Mouse (Mus musculus): ENCODE data around the gene Mrpl4. TPM values are rescaled to one million over a fixed set of nuclear protein-coding genes. Genes with fewer than 3 reads are reported as not detected.

Gene Mrpl4
- polyA plus RNA-seq (2015; fragmentation: Nextera tagmentation; extraction: Ambion mirVana), result 170 and 173 TPM in 2 replicates

DNA sequence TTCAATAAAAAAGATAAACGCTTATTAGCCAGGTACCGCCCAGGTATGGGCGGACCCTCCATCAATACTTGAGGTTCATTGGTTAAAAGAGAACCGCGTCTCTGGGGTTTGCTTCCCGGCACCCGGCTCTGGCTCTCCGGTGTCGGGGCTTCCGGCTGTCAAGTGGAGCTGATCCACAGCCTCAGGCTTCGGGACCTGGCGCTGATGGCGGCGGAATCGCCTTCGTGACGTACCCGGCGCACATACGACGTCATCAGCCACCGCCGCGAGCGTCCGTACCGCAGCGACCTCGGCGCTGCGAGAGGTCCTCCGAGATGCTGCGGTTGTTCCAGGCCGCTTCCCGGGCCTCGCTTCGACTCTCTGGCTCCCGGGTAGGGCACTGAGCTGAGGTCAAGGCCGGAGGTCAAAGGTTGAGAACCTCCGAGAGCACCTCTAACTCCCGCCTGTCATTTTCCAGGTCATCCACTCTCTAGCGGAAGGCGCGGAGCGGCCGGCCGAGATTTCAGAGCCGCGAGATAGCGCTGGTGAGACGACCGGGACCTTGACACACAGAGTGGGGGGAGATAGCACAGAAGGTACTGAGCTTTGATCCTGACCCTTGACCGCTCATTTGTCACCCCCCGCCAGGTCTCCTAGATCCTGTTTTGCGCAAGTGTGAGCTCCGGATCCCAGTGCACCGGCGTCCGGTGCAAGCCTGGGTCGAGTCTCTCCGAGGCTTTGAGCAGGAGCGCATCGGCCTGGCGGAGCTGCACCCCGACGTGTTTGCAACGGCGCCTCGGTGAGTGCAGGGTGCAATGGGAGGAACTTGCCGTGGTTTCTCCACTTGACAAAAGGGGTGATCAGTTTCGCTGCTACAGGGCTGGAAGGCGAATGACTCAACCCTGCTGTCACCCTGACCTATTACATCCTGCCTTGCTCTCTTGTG is at the start of gene Mrpl4:
Gene Mrpl4 (plus strand): TSS at position 112 of the 925 bp plus-strand sequence.
- Histone ChIP-seq H3K4me1 (ENCODE audit: control insufficient read depth, insufficient read depth, low read length) (peaks cover 5% of the 10 kb centered on the region; the same call in 1 of the 2 replicates), H3K9me3 (replicated peaks; ENCODE audit: control insufficient read depth, low read length) (no peaks in the 10 kb centered on the region), H3K27me3 (ENCODE audit: control insufficient read depth, insufficient read depth, low read length) (no peaks in the 10 kb centered on the region), H3K4me2 (ENCODE audit: low read depth, low read length) (peak within 1 kb of the TSS; percentile 77), H3K27ac (ENCODE audit: low read length) (peak within 1 kb of the TSS; percentile 77), H3K36me3 (ENCODE audit: control insufficient read depth, insufficient read depth) (peaks cover 22% of the 10 kb centered on the region), H3K4me3 (ENCODE audit: low read length) (peak within 1 kb of the TSS; percentile 82), H3K9ac (ENCODE audit: low read length) (peak within 1 kb of the TSS; percentile 87)
- under 1% methylated on average over 72 of the region's 72 CpGs for WGBS
- ATAC-seq (replicated peaks; ENCODE audit: extremely low read depth, insufficient read depth, low FRiP score), result peak; percentile 79

DNA sequence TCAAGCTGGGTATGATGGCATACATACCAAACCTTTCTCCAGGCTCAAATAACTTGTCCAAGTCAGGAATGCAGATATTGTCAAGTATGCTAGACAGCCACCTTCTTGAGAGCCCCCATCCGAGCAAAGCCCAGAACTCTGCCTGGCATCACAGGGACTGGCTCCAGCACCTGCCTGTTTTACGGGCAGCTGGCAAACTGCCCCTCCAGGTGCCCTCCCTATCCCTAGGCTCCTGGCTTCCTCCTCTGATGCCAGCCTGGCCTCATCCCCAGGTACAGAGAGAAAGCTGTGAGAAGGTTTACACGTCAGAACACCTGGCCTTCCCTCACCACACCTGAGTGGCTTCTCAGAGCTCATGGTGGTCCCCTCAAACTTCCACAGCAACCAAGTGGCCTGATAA is 45.5 kb upstream of the Mrpl4 start:
- Histone ChIP-seq H3K27me3 (ENCODE audit: control insufficient read depth, insufficient read depth, low read length) (no peaks in the 10 kb centered on the region), H3K27ac (ENCODE audit: low read length) (no peak overlapping the region), H3K36me3 (ENCODE audit: control insufficient read depth, insufficient read depth) (no peaks in the 10 kb centered on the region), H3K9ac (ENCODE audit: low read length) (no peak overlapping the region), H3K9me3 (replicated peaks; ENCODE audit: control insufficient read depth, low read length) (no peaks in the 10 kb centered on the region), H3K4me3 (ENCODE audit: low read length) (no peak overlapping the region), H3K4me1 (ENCODE audit: control insufficient read depth, insufficient read depth, low read length) (no peaks in the 10 kb centered on the region), H3K4me2 (ENCODE audit: low read depth, low read length) (no peak overlapping the region)
- 56% methylated on average over 3 of the region's 3 CpGs for WGBS
- no peak for ATAC-seq (replicated peaks; ENCODE audit: extremely low read depth, insufficient read depth, low FRiP score)

DNA sequence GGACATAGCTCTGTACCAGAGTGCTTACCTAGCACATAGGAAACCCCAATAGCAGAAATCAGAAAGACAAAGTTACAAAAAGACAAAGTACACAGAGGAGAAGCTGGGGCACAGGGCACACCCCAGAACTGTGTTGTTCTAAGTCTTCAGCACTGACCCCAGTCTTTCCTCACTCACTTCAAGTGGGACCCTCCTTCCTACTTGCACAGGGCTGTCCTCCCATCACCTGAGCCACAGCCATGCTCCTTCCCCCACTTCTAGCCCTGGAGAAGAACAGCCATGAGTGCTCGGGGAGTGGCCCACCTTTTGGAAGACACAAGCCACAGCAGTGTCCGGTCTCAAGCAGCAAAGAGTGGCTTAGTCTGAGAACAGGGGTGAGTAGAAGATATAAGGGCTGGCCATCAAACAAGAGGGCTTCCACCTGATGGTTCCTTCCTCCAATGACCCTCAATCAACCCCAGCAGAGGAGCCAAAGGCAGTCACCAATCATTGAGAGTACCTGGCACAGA is 43.1 kb upstream of the Mrpl4 start, which contains the start of gene Dnmt1:
Gene Dnmt1 (minus strand): TSS at position 459 of the 509 bp plus-strand sequence.
- no peak within 1 kb of the TSS for H3K4me2 ChIP-seq (ENCODE audit: low read depth, low read length)
- H3K4me3 ChIP-seq (ENCODE audit: low read length), result no peak within 1 kb of the TSS
- WGBS, result 89% methylated on average over 2 of the region's 2 CpGs
- no peak within 1 kb of the TSS for H3K9ac ChIP-seq (ENCODE audit: low read length)
- H3K27me3 ChIP-seq (ENCODE audit: control insufficient read depth, insufficient read depth, low read length), result no peaks in the 10 kb centered on the region
- no peaks in the 10 kb centered on the region for H3K9me3 ChIP-seq (replicated peaks; ENCODE audit: control insufficient read depth, low read length)
- H3K4me1 ChIP-seq (ENCODE audit: control insufficient read depth, insufficient read depth, low read length), result no peaks in the 10 kb centered on the region
- no peaks in the 10 kb centered on the region for H3K36me3 ChIP-seq (ENCODE audit: control insufficient read depth, insufficient read depth)
- H3K27ac ChIP-seq (ENCODE audit: low read length), result no peak within 1 kb of the TSS
- no peak for ATAC-seq (replicated peaks; ENCODE audit: extremely low read depth, insufficient read depth, low FRiP score)

DNA sequence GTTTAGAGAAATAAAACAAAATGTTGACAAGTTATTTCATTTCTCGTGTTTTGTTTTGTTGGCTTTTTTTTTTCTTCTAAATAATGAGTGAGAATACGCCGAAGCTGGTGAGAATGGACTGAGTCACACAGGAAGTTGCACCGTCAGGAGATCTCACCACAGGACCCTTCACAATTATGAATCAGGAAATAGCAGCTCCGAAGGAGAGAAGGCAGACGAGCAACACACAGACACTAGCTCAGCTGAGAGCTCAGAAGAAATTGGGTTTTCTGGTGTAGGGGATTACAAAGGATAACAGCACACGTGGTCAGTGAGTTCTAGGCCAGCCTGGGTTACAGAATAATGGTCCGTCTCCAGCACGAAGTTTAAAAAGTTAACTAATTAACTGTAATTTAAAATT is 41.0 kb upstream of the Mrpl4 start:
- Histone ChIP-seq H3K4me2 (ENCODE audit: low read depth, low read length) (no peak overlapping the region), H3K36me3 (ENCODE audit: control insufficient read depth, insufficient read depth) (0 out of 2 replicates have a peak, but pooled peaks cover 4% of the 10 kb centered on the region), H3K9me3 (replicated peaks; ENCODE audit: control insufficient read depth, low read length) (no peaks in the 10 kb centered on the region), H3K4me1 (ENCODE audit: control insufficient read depth, insufficient read depth, low read length) (no peaks in the 10 kb centered on the region), H3K27ac (ENCODE audit: low read length) (no peak overlapping the region), H3K27me3 (ENCODE audit: control insufficient read depth, insufficient read depth, low read length) (no peaks in the 10 kb centered on the region), H3K9ac (ENCODE audit: low read length) (no peak overlapping the region), H3K4me3 (ENCODE audit: low read length) (no peak overlapping the region)
- 55% methylated on average over 9 of the region's 9 CpGs for WGBS
- no peak for ATAC-seq (replicated peaks; ENCODE audit: extremely low read depth, insufficient read depth, low FRiP score)

DNA sequence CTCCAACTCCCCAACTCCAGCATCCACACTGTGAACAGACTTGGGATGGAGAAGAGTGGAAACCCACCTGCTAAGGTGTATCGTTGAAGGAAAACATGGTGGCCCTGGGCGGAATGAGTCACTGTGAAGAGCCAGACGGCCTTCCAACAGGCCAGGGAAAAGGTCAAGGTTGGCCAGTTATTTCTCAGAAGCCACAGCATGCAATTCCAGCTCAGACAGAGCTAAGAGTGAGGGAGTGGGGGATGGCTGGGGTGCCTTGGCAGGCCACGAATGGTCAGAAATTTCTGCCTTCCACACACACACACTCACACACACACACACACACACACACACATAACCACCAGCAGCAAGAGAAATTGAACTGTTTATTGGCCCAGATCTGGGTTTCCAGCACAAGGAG is 36.9 kb upstream of the Mrpl4 start:
- 83% methylated on average over 4 of the region's 4 CpGs for WGBS
- Histone ChIP-seq H3K4me2 (ENCODE audit: low read depth, low read length) (no peak overlapping the region), H3K4me1 (ENCODE audit: control insufficient read depth, insufficient read depth, low read length) (no peaks in the 10 kb centered on the region), H3K9ac (ENCODE audit: low read length) (no peak overlapping the region), H3K9me3 (replicated peaks; ENCODE audit: control insufficient read depth, low read length) (no peaks in the 10 kb centered on the region), H3K36me3 (ENCODE audit: control insufficient read depth, insufficient read depth) (peaks cover 25% of the 10 kb centered on the region), H3K4me3 (ENCODE audit: low read length) (no peak overlapping the region), H3K27me3 (ENCODE audit: control insufficient read depth, insufficient read depth, low read length) (no peaks in the 10 kb centered on the region), H3K27ac (ENCODE audit: low read length) (no peak overlapping the region)
- ATAC-seq (replicated peaks; ENCODE audit: extremely low read depth, insufficient read depth, low FRiP score), result no peak

DNA sequence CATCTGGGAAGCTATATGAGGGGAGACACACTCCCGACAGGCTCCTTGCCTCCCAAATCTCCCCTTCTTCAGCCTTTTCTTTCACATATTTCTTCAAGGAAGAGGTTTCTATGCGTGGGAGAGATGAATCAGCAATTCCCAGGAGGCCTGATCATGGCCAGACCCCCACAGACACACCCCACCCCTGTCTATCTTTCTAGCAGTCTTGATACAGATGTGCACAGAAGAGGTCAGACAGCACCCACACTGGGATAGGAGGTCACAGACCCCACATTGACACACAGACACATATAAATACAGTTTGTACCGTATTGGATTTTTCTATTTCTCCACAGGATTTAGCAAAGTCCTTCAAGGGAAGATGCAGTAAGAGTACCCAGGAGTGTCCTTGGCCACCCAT is 36.5 kb upstream of the Mrpl4 start:
- Histone ChIP-seq H3K36me3 (ENCODE audit: control insufficient read depth, insufficient read depth) (peaks cover 25% of the 10 kb centered on the region), H3K9ac (ENCODE audit: low read length) (no peak overlapping the region)

DNA sequence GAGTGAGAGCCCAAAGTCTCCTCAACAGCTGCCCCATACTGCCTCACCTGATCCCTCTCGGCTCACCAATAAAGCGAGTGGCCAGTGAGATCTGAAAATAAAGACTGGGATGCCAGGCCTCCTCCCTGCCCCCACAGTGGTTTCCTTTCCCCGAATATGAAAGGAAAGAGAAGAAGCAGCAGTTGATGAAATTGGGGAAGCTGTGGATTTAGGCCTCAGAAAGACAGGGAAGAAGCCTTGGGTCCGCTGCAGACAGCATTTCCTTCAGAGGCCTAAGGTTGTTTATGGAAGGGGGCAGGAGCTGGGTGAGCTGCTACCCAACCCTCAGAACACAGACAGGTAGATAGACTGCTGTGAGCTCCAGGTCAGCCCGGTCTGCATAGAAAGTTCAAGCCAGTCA is 35.8 kb upstream of the Mrpl4 start:
- WGBS, result 71% methylated on average over 5 of the region's 5 CpGs

More for the DNA sequence above, 36.5 kb upstream of the Mrpl4 start:
- Histone ChIP-seq H3K9me3 (replicated peaks; ENCODE audit: control insufficient read depth, low read length) (no peaks in the 10 kb centered on the region), H3K4me2 (ENCODE audit: low read depth, low read length) (no peak overlapping the region), H3K4me1 (ENCODE audit: control insufficient read depth, insufficient read depth, low read length) (no peaks in the 10 kb centered on the region), H3K4me3 (ENCODE audit: low read length) (no peak overlapping the region), H3K27ac (ENCODE audit: low read length) (no peak overlapping the region), H3K27me3 (ENCODE audit: control insufficient read depth, insufficient read depth, low read length) (no peaks in the 10 kb centered on the region)
- WGBS, result 82% methylated on average over 3 of the region's 3 CpGs
- ATAC-seq (replicated peaks; ENCODE audit: extremely low read depth, insufficient read depth, low FRiP score), result no peak

DNA sequence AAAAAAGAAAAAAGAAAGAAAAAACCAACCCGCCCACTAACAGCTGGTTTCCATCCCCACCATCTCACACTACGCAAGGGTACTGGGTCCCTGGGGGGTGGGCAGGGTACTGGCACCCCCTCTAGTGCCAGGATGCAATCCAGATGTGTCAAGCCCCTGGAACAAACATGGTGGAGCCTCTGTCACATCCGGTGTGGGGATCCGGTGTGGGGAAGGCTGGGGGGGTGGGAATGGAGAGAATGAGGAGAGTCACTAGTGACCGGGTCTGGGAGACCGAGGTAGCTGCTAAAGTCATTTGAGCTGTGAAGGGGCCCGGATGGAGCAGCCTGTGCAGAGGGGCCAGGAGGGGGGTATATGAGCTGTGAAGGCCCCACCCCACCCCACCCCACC is 30.8 kb upstream of the Mrpl4 start:
- Histone ChIP-seq H3K4me3 (ENCODE audit: low read length) (no peak overlapping the region), H3K4me1 (ENCODE audit: control insufficient read depth, insufficient read depth, low read length) (peaks cover 31% of the 10 kb centered on the region), H3K9me3 (replicated peaks; ENCODE audit: control insufficient read depth, low read length) (no peaks in the 10 kb centered on the region), H3K27me3 (ENCODE audit: control insufficient read depth, insufficient read depth, low read length) (no peaks in the 10 kb centered on the region), H3K36me3 (ENCODE audit: control insufficient read depth, insufficient read depth) (peaks cover 20% of the 10 kb centered on the region), H3K4me2 (ENCODE audit: low read depth, low read length) (peak overlapping the region; percentile 50; the same call in 1 of the 2 replicates), H3K9ac (ENCODE audit: low read length) (peak overlapping the region; percentile 50), H3K27ac (ENCODE audit: low read length) (peak overlapping the region; percentile 73)
- 50% methylated on average over 7 of the region's 7 CpGs for WGBS
- no peak for ATAC-seq (replicated peaks; ENCODE audit: extremely low read depth, insufficient read depth, low FRiP score)

More for the DNA sequence above, 35.8 kb upstream of the Mrpl4 start:
- Histone ChIP-seq H3K9me3 (replicated peaks; ENCODE audit: control insufficient read depth, low read length) (no peaks in the 10 kb centered on the region), H3K36me3 (ENCODE audit: control insufficient read depth, insufficient read depth) (peaks cover 25% of the 10 kb centered on the region), H3K27ac (ENCODE audit: low read length) (no peak overlapping the region), H3K27me3 (ENCODE audit: control insufficient read depth, insufficient read depth, low read length) (no peaks in the 10 kb centered on the region), H3K4me2 (ENCODE audit: low read depth, low read length) (no peak overlapping the region), H3K9ac (ENCODE audit: low read length) (no peak overlapping the region), H3K4me1 (ENCODE audit: control insufficient read depth, insufficient read depth, low read length) (peaks cover 2% of the 10 kb centered on the region; the same call in 1 of the 2 replicates), H3K4me3 (ENCODE audit: low read length) (no peak overlapping the region)
- ATAC-seq (replicated peaks; ENCODE audit: extremely low read depth, insufficient read depth, low FRiP score), result no peak

Data from heart, embryonic 16.5 days (tissue).